ENCODE assay signal across 29 mouse cellular contexts in the genomic region with DNA sequence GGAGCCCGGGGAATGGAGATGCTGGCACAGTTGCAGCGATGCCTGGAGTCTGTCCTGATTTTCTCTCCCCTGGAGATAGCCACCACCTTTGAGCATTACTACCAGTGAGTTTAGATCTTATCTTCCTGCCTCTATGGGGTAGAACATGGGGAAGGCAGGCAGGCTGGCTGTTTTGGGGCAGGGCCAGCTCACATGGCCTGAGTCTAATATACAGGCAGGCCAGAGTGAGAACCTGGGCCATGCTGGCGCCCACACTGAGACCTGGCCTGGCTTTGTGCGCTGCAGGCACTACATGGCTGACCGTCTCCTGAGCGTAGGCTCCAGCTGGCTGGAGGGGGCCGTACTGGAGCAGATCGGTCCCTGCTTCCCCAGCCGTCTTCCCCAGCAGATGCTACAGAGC. TPM values are rescaled to one million over a fixed set of nuclear protein-coding genes. Genes with fewer than 3 reads are reported as not detected.
A peak's percentile ranks its signal among the peaks of the same experiment; 100 is the strongest.
DNase-seq lines count a peak whose midpoint lies in the region; ATAC-seq and TF ChIP-seq lines count a peak whose summit lies in the region.
"Had no signal": no experiment of that assay in that cellular context is flagged by ENCODE, and none has a peak within 500 bp of the region (broad histone marks: within the 10 kb centered on the region; RNA-seq: fewer than 3 reads in every experiment).

No protein-coding gene starts in this region.

- H3K27me3 ChIP-seq in heart, embryonic 12.5 days (replicated peaks): no peaks in the 10 kb centered on the region
- H3K27me3 ChIP-seq in lung, postnatal 0 days (replicated peaks; ENCODE audit: insufficient read depth, low read length): no peaks in the 10 kb centered on the region
- H3K27me3 ChIP-seq: embryonic facial prominence, embryonic 13.5 days; forebrain, embryonic 15.5 days; hindbrain, embryonic 15.5 days; kidney, embryonic 15.5 days; limb, embryonic 13.5 days; lung, embryonic 15.5 days; midbrain, embryonic 12.5 days; neural tube, embryonic 13.5 days; Patski had no signal

- no peak for DNase-seq in heart, postnatal 10 days
- peak; percentile 84 for DNase-seq in cerebellum, adult 11-12 months
- peak; percentile 85 for DNase-seq in cerebellum, adult 9-11 months
- DNase-seq in c-Kit-positive CD71-positive TER-119-positive erythroid progenitor cells, embryonic 14.5 days (ENCODE audit: low spot score): no peak
- no peak for DNase-seq in lung, postnatal 0 days (ENCODE audit: low spot score)
- no peak for DNase-seq in urinary bladder, postnatal 14 days (ENCODE audit: low spot score)
- DNase-seq: adrenal gland, postnatal 25 days; gastrocnemius, postnatal 25 days; heart, adult 11 months; heart, postnatal 4 days; kidney, adult 18-20 months; kidney, postnatal 25 days; lung, postnatal 36 days; thymus, postnatal 4 days had no signal

- 89% methylated on average over 9 of the region's 9 CpGs for WGBS in heart, embryonic 12.5 days
- 93% methylated on average over 9 of the region's 9 CpGs for WGBS in lung, postnatal 0 days

- H3K4me1 ChIP-seq in heart, embryonic 12.5 days (replicated peaks): no peaks in the 10 kb centered on the region
- no peaks in the 10 kb centered on the region for H3K4me1 ChIP-seq in lung, postnatal 0 days (ENCODE audit: insufficient read depth, low read depth, low read length)
- H3K4me1 ChIP-seq: embryonic facial prominence, embryonic 13.5 days; forebrain, embryonic 10.5 days; forebrain, embryonic 15.5 days; hindbrain, embryonic 15.5 days; limb, embryonic 13.5 days; lung, embryonic 15.5 days; midbrain, embryonic 12.5 days; neural tube, embryonic 13.5 days had no signal

- peaks cover 98% of the 10 kb centered on the region for H3K36me3 ChIP-seq in heart, embryonic 12.5 days
- peaks cover 47% of the 10 kb centered on the region for H3K36me3 ChIP-seq in lung, postnatal 0 days (ENCODE audit: insufficient read depth, low read length)

- no peaks in the 10 kb centered on the region for H3K9me3 ChIP-seq in heart, embryonic 12.5 days (replicated peaks)
- no peaks in the 10 kb centered on the region for H3K9me3 ChIP-seq in lung, postnatal 0 days (ENCODE audit: low read length)
- H3K9me3 ChIP-seq: embryonic facial prominence, embryonic 13.5 days; forebrain, embryonic 10.5 days; forebrain, embryonic 15.5 days; G1E; heart, embryonic 10.5 days; hindbrain, embryonic 15.5 days; kidney, embryonic 15.5 days; limb, embryonic 13.5 days; lung, embryonic 15.5 days; midbrain, embryonic 12.5 days; neural tube, embryonic 13.5 days had no signal

- no peak overlapping the region for H3K4me2 ChIP-seq in heart, embryonic 12.5 days
- no peak overlapping the region for H3K4me2 ChIP-seq in lung, postnatal 0 days (replicated peaks; ENCODE audit: low read depth, low read length)
- H3K4me2 ChIP-seq: embryonic facial prominence, embryonic 13.5 days; forebrain, embryonic 15.5 days; hindbrain, embryonic 15.5 days; kidney, embryonic 15.5 days; limb, embryonic 13.5 days; liver, embryonic 11.5 days; lung, embryonic 15.5 days; midbrain, embryonic 12.5 days; neural tube, embryonic 13.5 days had no signal

- intact Hi-C loops in heart, postnatal 10 days (cut with DNase I): no loop called here

- no peak overlapping the region for H3K4me3 ChIP-seq in heart, embryonic 12.5 days
- H3K4me3 ChIP-seq in lung, postnatal 0 days (ENCODE audit: low read depth, low read length): no peak overlapping the region
- H3K4me3 ChIP-seq: embryonic facial prominence, embryonic 13.5 days; forebrain, embryonic 10.5 days; forebrain, embryonic 15.5 days; heart, embryonic 10.5 days; hindbrain, embryonic 15.5 days; kidney, embryonic 15.5 days; limb, embryonic 13.5 days; lung, embryonic 15.5 days; midbrain, embryonic 12.5 days; neural tube, embryonic 13.5 days had no signal

- no peak overlapping the region for H3K27ac ChIP-seq in heart, embryonic 12.5 days (ENCODE audit: poor library complexity, severe bottlenecking)
- H3K27ac ChIP-seq in lung, postnatal 0 days (ENCODE audit: low read length): no peak overlapping the region
- H3K27ac ChIP-seq: embryonic facial prominence, embryonic 13.5 days; forebrain, embryonic 10.5 days; forebrain, embryonic 15.5 days; heart, embryonic 10.5 days; hindbrain, embryonic 15.5 days; kidney, embryonic 15.5 days; limb, embryonic 13.5 days; lung, embryonic 15.5 days; midbrain, embryonic 12.5 days; neural tube, embryonic 13.5 days had no signal

- no peak for TF ChIP-seq CTCF in lung, postnatal 0 days (IDR thresholded peaks at IDR 0.05)

- 0 out of 2 replicates have a peak overlapping the region, but pooled peaks have one; percentile 28 for H3K9ac ChIP-seq in heart, embryonic 12.5 days
- H3K9ac ChIP-seq in lung, postnatal 0 days (replicated peaks; ENCODE audit: low read depth): no peak overlapping the region
- H3K9ac ChIP-seq: forebrain, embryonic 15.5 days; hindbrain, embryonic 15.5 days; kidney, embryonic 15.5 days; limb, embryonic 13.5 days; lung, embryonic 15.5 days; midbrain, embryonic 12.5 days; neural tube, embryonic 13.5 days had no signal

- no peak for TF ChIP-seq EP300 in lung, postnatal 0 days (IDR thresholded peaks at IDR 0.05)

- ATAC-seq in heart, embryonic 12.5 days (ENCODE audit: insufficient number of reproducible peaks, low FRiP score): no peak
- ATAC-seq in lung, postnatal 0 days: no peak
- ATAC-seq: forebrain, embryonic 15.5 days; inflammation-experienced regulatory T-cells, adult 6 months; Patski had no signal

RNA-seq across cellular contexts. Expression of a gene that starts 11.2 kb away (rescaled TPM):
- polyA plus RNA-seq in heart, embryonic 12.5 days (2016; fragmentation: Nextera tagmentation; extraction: Ambion mirVana): 48.1 and 53.1 TPM in 2 replicates
- total RNA-seq in heart, postnatal 10 days (2021): 10 to 100 TPM; 56.1 to 62.2 TPM
- 21.8 and 22.1 TPM in 2 replicates for polyA plus RNA-seq in lung, postnatal 0 days (2015; fragmentation: Nextera tagmentation; extraction: Ambion mirVana)

RNA-seq across cellular contexts. Expression of a gene that starts 12.8 kb away (rescaled TPM):
- polyA plus RNA-seq in heart, embryonic 12.5 days (2016; fragmentation: Nextera tagmentation; extraction: Ambion mirVana): 36.5 and 38.9 TPM in 2 replicates
- 10 to 100 TPM; 12.9 to 19.0 TPM for total RNA-seq in heart, postnatal 10 days (2021)
- 35.2 and 38.5 TPM in 2 replicates for polyA plus RNA-seq in lung, postnatal 0 days (2015; fragmentation: Nextera tagmentation; extraction: Ambion mirVana)

RNA-seq across cellular contexts. Expression of a gene that starts 15.3 kb away (rescaled TPM):
- polyA plus RNA-seq in heart, embryonic 12.5 days (2016; fragmentation: Nextera tagmentation; extraction: Ambion mirVana): 90.9 and 99.0 TPM in 2 replicates
- total RNA-seq in heart, postnatal 10 days (2021): 100 to 1,000 TPM; 117 to 122 TPM
- 69.2 and 88.6 TPM in 2 replicates for polyA plus RNA-seq in lung, postnatal 0 days (2015; fragmentation: Nextera tagmentation; extraction: Ambion mirVana)

RNA-seq across cellular contexts. Expression of a gene that starts 15.5 kb away (rescaled TPM):
- polyA plus RNA-seq in heart, embryonic 12.5 days (2016; fragmentation: Nextera tagmentation; extraction: Ambion mirVana): 19.9 and 21.1 TPM in 2 replicates
- total RNA-seq in heart, postnatal 10 days (2021): 10 to 100 TPM; 23.8 to 28.2 TPM
- polyA plus RNA-seq in lung, postnatal 0 days (2015; fragmentation: Nextera tagmentation; extraction: Ambion mirVana): 36.5 and 38.4 TPM in 2 replicates

RNA-seq across cellular contexts. Expression of a gene that starts 17.2 kb away (rescaled TPM):
- 116 and 123 TPM in 2 replicates for polyA plus RNA-seq in heart, embryonic 12.5 days (2016; fragmentation: Nextera tagmentation; extraction: Ambion mirVana)
- 10 to 100 TPM; 62.3 to 67.2 TPM for total RNA-seq in heart, postnatal 10 days (2021)
- 113 and 114 TPM in 2 replicates for polyA plus RNA-seq in lung, postnatal 0 days (2015; fragmentation: Nextera tagmentation; extraction: Ambion mirVana)

Comparison
In these comparisons a context has a peak if more than half of its experiments do, and no peak if none do; other contexts are left out.
1. DNase-seq: peak in cerebellum, adult 11-12 months (single experiment) and cerebellum, adult 9-11 months (single experiment); none in heart, postnatal 10 days (0 of 2), c-Kit-positive CD71-positive TER-119-positive erythroid progenitor cells, embryonic 14.5 days (single experiment), lung, postnatal 0 days (single experiment) and urinary bladder, postnatal 14 days (single experiment).